Mouse (Mus musculus): ENCODE data around the gene Tas1r2. TPM values are rescaled to one million over a fixed set of nuclear protein-coding genes. Genes with fewer than 3 reads are reported as not detected.

Tas1r2 gene
- polyA plus RNA-seq (2017; shearing (Covaris generic)): not detected

DNA sequence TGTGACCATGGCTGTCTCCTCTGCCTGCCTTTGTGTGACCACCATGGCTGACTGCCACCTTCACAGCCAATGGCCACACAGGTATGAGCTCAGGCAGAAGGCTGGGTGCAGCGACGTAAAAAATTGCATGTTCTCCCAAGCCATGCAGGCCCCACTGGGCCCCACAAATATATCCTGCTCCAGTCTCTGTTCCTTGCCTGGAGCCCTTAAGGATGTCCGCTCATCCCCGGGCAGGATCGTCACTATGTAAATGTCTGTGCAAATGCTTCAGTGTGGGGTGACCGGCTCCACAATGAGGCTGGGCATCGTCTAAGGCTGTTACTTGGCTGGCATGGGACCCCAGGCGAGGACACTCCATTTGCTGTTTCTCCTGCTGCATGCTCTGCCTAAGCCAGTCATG, at the start of gene Tas1r2:
Tas1r2 (plus strand) TSS at position 301 of the 400 bp plus-strand sequence.

DNA sequence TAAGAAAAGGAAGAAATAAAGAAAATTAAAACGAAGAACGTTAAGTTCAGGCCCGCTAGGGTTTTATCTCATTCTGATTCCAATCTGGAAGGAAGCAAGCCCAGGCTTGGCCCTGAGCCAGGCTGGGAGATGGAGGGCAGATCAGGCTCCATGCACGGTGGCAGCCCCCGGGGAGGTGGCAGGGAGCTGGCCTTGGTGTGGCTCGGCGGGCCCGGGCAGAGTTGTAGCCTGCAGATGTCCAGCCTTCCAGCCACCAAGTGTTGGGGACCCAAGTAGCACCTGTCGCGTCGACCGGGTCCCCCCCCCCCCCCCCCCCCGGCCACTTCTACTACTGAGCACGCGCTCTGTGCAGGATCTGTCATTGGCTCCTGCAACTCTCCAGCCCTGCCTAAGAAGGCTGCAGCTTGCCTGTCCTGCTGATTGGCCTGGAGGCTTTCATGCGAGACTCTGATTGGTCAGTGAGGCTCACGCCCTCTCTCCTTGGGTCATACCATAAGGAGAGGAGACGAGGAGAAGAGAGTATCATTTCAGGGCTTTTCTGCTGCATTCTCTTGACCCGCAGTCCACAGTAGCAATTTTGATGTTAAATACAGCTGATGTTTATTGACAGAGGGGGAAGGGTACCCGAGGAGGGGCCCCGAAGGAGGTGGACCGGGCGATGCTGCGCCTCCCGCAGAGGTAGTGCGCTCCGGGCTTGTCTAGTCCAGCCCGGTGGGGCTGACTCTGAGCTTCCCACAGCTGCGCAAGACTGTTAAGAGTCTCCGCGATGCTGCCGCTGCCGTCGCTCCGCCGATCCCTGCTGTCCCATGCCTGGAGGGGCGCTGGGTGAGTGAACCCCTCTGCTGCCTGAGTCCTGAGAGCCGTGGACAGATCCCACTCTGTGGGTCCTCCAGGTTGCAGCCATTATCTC, 30.7 kb upstream of the Tas1r2 start, which contains the start of gene Aldh4a1:
Aldh4a1 (plus strand) TSS at position 494 of the 910 bp plus-strand sequence.

Other genes starting within 250 kb of the Tas1r2 start
- 4.7 TPM for gene Iffo2, start 123.0 kb upstream of the Tas1r2 start, polyA plus RNA-seq (2017; shearing (Covaris generic))
- not detected for gene Gm21969, start 50.4 kb upstream of the Tas1r2 start, polyA plus RNA-seq (2017; shearing (Covaris generic))
- gene Aldh4a1, start 30.7 kb upstream of the Tas1r2 start, polyA plus RNA-seq (2017; shearing (Covaris generic)): 23.1 TPM
- gene Pax7, start 180.0 kb downstream of the Tas1r2 start, polyA plus RNA-seq (2017; shearing (Covaris generic)): not detected